Mouse (Mus musculus): ENCODE measurements around the gene Map1b.

- TF ChIP-seq POLR2A (IDR thresholded peaks at IDR 0.05; ENCODE audit: low read depth, low read length) (no peak), CTCF (IDR thresholded peaks at IDR 0.05; ENCODE audit: borderline replicate concordance, insufficient read depth, low read length) (no peak)
Measured at GRCm38 (mm10) chr13:99413481-99414351, 102.6 kb downstream of the Map1b start.

Data from embryonic fibroblast, embryonic 13.5 days (primary cell).